Mouse (Mus musculus) lung, postnatal 4 days (tissue): ENCODE measurements at regions not wholly inside any gene's neighbourhood (a gene's known extent, or its start where the extent isn't known, plus 50 kb on each side); places are given as distances from the start of the nearest gene placed in this dataset.

Experiments
- DNase-seq, 2 experiments: peaks; one replicate each; pipeline ENCODE4 v3.0.0; 2021

DNA sequence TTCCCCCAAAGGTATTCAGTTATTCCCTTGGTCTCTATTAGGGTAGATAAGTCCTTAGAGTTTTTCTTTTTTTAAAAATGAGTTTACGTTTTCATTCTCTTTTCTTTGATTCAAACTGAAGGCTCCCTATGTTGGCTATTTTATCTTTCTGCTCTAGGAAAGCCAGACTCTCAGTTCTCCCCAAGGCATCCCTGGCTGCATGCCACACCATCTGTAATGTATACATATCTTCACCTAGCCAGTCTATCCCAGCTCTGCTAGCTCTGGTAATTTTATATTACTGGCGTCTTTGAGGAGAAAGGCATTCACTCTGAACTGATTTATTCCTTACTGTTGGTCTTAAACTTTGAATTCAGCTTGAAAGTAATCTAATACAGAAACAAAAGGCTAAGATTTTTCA lies 65.2 kb upstream of the Cabcoco1 start:
- DNase-seq, result no peak

DNA sequence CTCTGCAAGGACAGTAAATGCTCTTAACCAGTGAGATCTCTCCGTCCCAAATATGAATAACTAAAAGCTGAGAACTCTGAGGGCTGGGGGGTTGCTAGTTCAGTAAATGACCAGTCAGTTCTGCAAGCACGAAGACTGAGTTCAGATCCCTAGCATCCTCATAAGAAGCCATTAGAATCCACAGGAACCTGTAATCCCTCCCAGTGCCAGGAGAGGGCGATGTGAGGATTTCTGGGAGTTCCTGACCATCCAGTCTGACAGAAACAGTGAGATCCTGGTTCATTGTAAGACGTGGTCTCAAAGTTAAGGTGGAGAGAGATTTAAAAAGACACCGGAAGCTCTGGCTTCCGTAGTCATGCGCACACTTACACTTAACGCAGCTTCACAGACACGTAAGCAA lies 70.2 kb upstream of the Cabcoco1 start:
- peak; percentile 35 to 42 for DNase-seq

DNA sequence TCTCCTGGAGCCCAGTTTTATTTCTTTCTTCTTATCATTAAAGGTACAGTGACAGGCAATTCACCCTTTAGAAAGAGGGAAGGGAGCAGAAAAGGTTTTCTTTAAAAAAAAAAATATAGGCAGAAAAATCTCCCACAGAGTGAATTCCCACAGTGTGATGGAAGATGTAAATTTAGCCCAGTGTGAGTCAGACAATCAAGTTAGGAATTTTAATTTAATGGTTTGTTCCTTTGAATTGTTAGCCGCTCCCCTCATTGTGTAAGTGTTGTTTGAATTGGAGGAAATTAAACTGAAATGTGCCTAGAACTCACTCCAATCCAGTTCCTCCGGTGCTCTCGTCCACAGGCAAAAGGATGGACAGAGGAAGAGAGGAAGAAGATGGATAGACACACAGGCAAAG lies 71.0 kb upstream of the Cabcoco1 start:
- DNase-seq, result no peak

DNA sequence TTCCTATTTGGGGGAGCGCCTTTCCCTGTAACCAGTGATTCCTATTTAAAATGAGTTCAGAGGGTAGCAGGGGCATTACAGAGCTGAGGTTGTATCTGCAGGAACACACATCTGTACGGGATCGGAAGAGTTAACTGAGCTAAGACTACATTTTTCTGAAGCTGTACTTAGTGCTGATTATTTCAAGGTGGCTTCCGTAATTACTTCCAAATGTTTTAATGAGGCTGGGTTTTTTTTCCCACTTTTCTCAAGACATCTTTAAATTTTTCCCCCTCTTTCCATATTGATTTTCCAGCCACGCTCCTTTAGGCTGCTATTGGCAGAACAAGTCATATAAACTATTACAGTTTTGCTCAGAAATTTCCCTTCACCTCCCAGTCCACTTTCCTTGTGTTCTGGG lies 82.1 kb upstream of the Cabcoco1 start:
- no peak for DNase-seq

DNA sequence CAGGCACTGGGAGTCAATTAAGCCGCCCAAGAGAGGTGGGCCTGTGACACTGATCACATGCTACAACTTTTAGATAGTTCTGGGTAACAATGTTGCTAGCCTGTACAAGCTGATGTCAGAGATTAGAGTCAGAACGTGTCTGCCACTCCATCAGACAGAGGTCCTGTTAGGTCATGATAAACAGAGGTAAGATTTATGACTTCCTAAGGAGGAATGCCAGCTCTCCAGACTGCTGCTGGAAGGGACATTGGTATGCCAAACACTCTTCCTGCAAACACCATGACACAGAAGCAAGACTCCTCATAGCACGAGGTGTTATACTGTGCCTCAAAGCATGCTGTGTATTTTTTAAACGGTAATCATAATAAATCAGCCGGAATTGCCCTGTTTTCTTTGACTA lies 83.6 kb upstream of the Cabcoco1 start:
- DNase-seq, result peak; percentile 10 to 24

DNA sequence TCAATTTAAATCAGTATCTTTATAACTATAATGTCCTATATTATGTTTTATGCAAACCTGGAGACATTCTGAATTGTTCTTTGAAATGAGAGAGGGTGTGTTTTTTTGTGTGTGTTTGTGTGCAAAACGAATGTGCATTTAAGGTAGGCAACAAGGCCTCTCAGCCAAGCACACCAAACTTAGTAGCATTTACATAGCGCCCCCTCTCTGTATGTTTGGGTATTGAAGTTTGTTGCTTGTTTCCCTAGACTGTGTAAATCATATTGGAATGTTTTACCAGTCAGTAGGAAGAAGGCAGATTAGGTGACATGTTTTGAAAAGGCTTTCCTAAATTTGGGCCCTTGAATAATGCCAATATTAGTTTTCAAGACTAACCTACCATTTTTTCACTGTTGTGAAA lies 84.1 kb upstream of the Cabcoco1 start:
- no peak for DNase-seq

DNA sequence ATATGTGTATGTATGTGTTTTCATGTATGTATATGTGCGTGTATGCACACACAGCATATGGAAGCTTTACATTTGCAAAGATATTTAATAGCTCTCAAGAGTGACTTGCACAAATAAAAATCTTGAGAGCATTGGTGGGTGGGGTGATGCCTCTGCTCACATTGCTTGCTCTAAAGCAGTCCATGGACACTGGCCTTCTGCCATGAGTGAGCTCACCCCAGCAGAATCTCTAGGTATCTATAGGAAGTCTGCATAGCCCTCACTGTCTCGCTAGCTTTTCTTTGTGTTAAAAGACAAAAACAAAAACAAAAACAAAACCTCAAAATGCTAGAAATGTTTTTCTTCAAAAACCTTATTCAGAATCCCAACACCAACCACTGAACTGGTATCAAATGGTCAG lies 87.8 kb upstream of the Cabcoco1 start:
- no peak for DNase-seq

DNA sequence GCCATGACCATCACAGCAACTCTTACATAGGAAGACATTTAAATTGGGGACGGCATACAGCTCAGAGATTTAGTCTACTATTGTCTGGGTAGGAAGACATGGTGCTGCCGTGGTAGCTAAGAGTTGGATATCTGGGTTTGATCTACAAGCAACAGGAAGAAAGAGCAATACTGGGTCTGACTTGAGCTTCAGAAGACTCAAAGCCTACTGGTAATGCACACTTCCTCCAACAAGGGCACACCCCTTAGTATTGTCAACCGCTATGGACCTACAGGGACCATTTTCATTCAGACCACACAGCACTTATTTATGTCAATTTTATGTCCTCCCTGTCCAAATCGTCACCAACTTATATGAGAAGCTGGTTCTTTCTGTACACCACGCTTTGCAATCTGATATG lies 90.3 kb upstream of the Tmem26 start:
- no peak for DNase-seq

DNA sequence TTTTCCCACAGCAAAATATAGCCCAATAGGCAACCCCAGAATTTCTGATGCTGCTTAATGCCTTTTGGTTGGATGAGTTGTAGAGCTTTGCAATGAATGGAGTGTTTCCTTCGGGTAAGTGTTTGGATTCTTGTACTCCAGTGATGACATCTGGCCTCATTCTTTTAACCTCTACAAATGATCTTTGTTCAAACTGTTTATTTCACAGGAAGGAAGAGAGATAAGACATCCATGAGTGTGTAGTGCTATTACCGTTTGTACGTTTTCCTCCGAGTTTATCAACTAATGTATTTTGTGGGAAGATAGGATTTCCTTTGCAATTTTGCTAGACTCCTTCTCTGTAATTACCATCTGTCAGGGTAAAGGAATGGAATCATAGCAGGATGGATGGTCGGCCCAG lies 70.7 kb upstream of the Tmem26 start:
- no peak for DNase-seq

DNA sequence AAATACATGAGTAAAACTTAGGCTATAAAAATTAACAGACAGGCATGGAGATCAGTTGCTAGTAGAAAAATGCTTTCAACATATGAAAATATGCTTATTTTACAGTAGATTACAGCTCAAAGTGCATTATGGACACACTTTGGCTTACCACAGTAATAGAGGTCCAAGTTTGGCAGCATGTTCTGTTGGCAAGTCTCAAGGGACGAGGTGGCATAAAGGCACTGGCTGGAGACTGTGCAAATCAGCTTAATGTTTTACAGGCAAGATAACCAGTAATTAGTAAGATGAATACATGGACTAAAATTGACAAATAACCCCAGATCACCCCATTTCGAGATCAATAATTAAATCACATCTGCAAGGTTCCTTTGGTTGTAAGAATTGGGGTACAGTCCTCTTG lies 68.0 kb upstream of the Tmem26 start:
- no peak for DNase-seq

DNA sequence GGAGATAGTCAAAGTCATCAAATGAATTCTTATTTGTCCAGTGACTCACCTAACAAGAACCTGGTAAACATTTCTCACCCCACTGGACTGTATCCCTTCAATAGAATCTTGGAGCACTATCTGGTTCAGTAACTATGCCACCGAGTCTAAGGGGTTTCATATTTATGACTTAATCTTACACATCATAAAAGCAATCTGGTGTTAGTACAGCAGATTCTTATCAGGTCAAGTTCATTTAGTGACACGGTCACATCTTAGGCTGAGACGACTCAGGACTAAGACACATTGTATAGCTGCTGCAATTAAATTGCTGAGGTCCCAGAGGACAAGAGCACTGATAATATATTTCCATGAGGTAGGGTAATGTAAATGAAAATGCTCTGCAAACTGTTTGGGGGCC lies 57.4 kb upstream of the Tmem26 start:
- DNase-seq, result no peak

DNA sequence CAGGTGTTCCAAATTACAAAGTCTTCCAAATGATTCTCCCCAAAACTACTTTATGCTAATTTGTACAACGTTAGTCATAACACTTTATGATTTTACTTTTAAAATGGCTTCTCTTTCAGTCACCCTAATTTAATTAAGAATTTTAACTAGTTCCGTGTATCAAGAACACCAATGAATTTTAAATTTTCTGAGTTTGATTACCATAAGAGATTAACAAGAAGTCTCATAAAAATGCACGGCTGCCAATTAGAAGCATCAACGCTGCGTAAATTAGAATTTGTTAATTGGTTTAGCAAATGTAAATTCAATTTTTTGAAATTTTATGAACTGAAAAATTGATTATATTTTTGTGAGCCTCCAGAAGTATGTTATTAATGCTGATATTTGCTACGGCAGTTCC lies 54.1 kb upstream of the Tmem26 start:
- no peak for DNase-seq

DNA sequence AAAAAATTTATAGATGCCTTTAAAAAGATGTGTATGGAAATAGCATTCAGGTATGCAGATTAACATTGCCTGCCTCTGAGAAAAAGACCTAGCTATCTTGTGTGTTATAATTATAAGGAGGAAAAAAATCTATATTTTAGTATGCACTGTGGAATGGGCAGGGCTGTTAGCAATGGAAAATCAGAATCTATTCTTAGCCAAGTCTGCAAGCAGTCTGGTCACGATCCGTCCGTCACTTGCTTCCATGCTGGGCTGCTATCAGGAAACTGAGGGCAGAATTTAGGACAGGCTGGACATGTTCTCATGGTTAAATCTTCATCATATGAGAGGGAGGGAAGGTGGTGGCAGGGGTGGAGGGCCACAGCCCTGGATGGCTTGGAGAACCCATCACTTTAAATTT lies 53.5 kb upstream of the Tmem26 start:
- no peak for DNase-seq

DNA sequence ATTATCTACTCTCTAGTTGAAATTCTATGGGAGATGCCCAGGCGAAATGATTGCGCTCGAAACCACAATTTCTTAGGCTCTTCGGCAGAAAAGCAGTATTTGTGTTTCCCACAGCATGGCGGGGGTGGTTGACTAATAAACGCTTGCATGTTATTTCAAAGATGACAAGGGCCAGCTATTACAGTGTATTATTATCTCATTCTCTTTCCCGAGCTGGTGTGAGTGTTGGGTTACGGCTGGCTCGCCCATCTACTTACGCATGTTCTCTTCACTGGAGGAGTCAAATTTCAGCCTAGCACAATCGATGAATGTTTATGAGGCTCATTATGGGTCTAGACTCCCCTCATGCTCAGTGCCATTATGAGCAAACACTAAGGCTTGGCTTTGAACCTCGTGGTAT lies 51.2 kb upstream of the Tmem26 start:
- DNase-seq, result peak; percentile 7 to 31

DNA sequence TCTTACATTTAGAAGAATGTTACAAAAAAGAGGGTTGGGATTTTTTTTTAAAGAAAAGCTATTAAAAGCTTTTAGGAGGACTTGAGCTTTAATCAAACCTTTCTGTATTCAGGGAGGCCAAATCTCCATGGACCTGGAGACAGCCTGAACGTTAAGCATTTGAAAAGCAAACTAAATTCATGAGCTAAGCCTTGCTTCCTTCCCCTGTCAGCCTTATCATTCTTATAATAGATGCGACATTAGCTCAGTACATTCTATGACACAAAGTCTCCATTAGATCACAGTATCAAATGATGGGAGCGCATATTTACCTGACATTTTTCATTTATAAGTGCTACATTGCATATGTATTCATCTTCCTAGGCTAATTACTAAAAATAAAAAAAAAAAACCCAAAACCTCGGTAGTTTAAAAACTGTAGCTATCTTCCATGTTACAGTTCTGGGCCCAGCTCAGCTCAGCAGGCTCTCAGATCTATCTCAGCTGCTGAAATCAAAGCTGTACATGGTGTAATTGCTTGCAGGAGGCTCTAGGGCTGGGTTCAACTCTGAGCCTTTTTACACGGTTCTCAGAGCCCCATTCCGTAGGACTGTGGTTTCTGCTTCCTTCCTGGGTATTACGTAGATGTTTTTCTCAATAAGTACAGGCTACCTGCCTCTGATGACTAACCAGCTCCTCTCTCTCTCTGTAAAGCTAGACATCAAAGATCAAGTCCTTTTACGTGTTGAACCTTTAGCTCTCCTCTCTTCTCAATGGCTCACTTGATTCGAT lies 50.2 kb upstream of the Tmem26 start:
- DNase-seq, result no peak
